Mouse (Mus musculus) liver, postnatal 0 days (tissue): ENCODE data around the gene Cracr2a.

Experiments
- CTCF ChIP-seq: sonication (generic); IDR thresholded peaks from 2 replicates; pipeline ENCODE4 v1.5.1; 2016; ENCODE audit warnings: antibody characterized with exemption, low read depth
- EP300 ChIP-seq: IDR thresholded peaks from 2 replicates; pipeline ENCODE4 v1.6.1; 2016; ENCODE audit warnings: antibody characterized with exemption, low read depth, mild to moderate bottlenecking

- TF ChIP-seq CTCF (peak; percentile 90), EP300 (no peak)
Observed at GRCm38 (mm10) chr6:127582391-127583176, 21.4 kb downstream of the Cracr2a start.
